Mouse (Mus musculus) heart, embryonic 11.5 days (tissue): ENCODE results near the gene Pced1b. TPM values are rescaled to one million over a fixed set of nuclear protein-coding genes. Genes with fewer than 3 reads are reported as not detected.
A peak's percentile ranks its signal among the peaks of the same experiment; 100 is the strongest.
"Not testable (repeated sequence)": the region's sequence is repeated elsewhere in the genome, so short reads cannot be mapped to it uniquely, and the experiment has no call there.

Experiments
- ATAC-seq: fragments of 200-750 bp; cut with Nextera tagmentation; replicated peaks from 2 replicates; pipeline ENCODE4 v1.8.0; 2017; ENCODE audit warnings: moderate library complexity; ENCODE audit not compliant: insufficient number of reproducible peaks, low FRiP score, low TSS enrichment
- H3K27ac ChIP-seq: fragments of 300-500 bp; sonication (generic); 2 replicates; pipeline ENCODE4 v1.5.1; 2014; ENCODE audit warnings: mild to moderate bottlenecking, low read depth, low read length
- H3K27me3 ChIP-seq: fragments of 300-500 bp; sonication (generic); 2 replicates; pipeline ENCODE4 v1.6.1; 2014; ENCODE audit warnings: mild to moderate bottlenecking, low read length, mixed read lengths; ENCODE audit not compliant: control insufficient read depth, insufficient read depth
- H3K36me3 ChIP-seq: fragments of 300-500 bp; sonication (generic); 2 replicates; pipeline ENCODE4 v1.6.1; 2014; ENCODE audit warnings: mild to moderate bottlenecking, low read length, moderate library complexity, mixed read lengths; ENCODE audit not compliant: control insufficient read depth, insufficient read depth
- H3K4me1 ChIP-seq: fragments of 300-500 bp; sonication (generic); 2 replicates; pipeline ENCODE4 v1.6.1; 2014; ENCODE audit warnings: low read length; ENCODE audit not compliant: control insufficient read depth, insufficient read depth
- H3K4me2 ChIP-seq: fragments of 300-500 bp; sonication (generic); 2 replicates; pipeline ENCODE4 v1.6.1; 2014; ENCODE audit warnings: mild to moderate bottlenecking, moderate library complexity
- H3K4me3 ChIP-seq: fragments of 300-500 bp; sonication (generic); 2 replicates; pipeline ENCODE4 v1.5.1; 2014; ENCODE audit warnings: low read depth, low read length
- H3K9ac ChIP-seq: fragments of 300-500 bp; sonication (generic); 2 replicates; pipeline ENCODE4 v1.6.1; 2014; ENCODE audit warnings: mild to moderate bottlenecking, low read depth, low read length, moderate library complexity
- H3K9me3 ChIP-seq: fragments of 300-500 bp; sonication (generic); replicated peaks from 2 replicates; pipeline ENCODE4 v1.6.1; 2016; ENCODE audit warnings: low read length; ENCODE audit not compliant: control insufficient read depth
- WGBS: fragments of 180-500 bp; shearing (Covaris S2); extraction: QIAGEN DNeasy Blood & Tissue Kit; methylation state at CpG from one replicate; pipeline ENCODE4 v1.1.7; 2014; ENCODE audit not compliant: insufficient replicate concordance; 5-methylcytosine and 5-hydroxymethylcytosine counted together
- polyA plus RNA-seq: library from polyadenylated mRNA; unstranded; fragments of >200 nt; fragmentation: Nextera tagmentation; extraction: Ambion mirVana; gene quantifications from 2 replicates; pipeline ENCODE4 v1.2.1, GENCODE M21; 2014

The Pced1b gene
- polyA plus RNA-seq, 1 experiment from 2014 or later: 3.4 TPM

DNA sequence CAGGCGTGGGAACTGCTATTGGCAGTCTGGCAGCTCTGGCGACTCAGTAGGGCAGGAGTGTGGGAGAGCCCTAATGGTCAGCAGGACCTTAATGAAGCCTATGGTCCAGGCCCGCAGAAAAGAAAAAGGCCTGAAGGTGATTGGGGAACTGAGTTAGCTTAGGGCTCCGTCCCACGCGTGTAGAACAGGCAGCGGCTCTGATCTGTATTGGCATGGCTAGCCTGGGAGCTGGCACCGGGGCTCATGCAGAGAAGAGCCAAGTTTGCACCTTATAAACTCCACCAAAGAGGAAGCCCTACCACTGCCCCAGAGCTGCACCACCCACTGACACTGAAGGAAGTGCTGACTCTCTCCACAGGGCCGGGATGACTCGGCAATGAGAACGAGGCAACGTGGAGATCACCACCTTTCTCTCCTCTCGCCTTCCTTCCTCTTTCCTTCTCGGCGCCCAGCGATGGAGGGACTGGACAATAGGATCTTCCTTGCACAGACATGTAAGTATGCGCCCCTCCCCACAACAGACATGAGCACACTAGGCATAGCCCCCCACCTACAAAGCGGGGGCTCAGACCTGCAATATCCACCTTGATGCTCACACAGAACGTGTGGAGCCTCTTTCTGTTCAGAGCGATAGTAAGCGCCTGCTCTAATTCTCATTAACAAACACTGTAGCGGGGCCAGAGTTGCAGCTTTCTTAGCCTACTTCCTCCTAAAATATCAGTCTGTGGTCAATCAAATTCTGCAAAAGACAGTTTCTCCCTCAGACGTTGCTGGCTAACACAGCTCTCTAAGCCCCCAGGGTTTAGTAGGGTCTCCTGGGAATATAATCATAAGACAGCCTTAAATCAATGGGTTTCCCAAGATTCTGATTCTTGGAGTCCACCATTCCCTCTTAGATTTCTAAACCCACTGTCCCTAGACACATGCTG, 114.2 kb downstream of the Pced1b start:
- Histone ChIP-seq H3K4me1 (no peaks in the 10 kb centered on the region), H3K27me3 (no peaks in the 10 kb centered on the region), H3K9me3 (no peaks in the 10 kb centered on the region), H3K27ac (no peak overlapping the region), H3K36me3 (no peaks in the 10 kb centered on the region), H3K9ac (no peak overlapping the region), H3K4me3 (no peak overlapping the region), H3K4me2 (no peak overlapping the region)
- 74% methylated on average over 23 of the region's 23 CpGs for WGBS
- peak; percentile 67; the same call in 1 of the 2 replicates for ATAC-seq

- no peak overlapping the region for H3K27ac ChIP-seq
- no peaks in the 10 kb centered on the region for H3K9me3 ChIP-seq
- H3K27me3 ChIP-seq: no peaks in the 10 kb centered on the region
- H3K4me1 ChIP-seq: no peaks in the 10 kb centered on the region
- no peak overlapping the region for H3K9ac ChIP-seq
- no peaks in the 10 kb centered on the region for H3K36me3 ChIP-seq
- no peak overlapping the region for H3K4me3 ChIP-seq
- no peak for ATAC-seq
- H3K4me2 ChIP-seq: no peak overlapping the region
- WGBS: 70% methylated on average over 8 of the region's 8 CpGs
Observed at GRCm38 (mm10) chr15:97361771-97362171, 114.9 kb downstream of the Pced1b start.

DNA sequence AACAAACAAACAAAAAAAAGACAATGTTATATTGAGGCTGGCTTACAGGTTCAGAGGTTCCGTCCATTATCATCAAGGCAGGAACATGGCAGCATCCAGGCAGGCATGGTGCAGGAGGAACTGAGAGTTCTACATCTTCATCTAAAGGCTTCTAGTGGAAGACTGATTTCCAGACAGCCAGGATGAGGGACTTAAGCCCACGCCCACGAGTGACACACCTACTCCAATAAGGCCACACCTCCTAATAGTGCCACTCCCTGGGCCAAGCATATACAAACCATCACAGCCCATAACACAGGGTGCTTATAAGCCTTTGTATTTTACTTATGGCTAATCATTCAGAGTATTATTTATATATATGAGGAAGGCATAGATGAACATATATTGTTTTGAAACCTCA, 117.4 kb downstream of the Pced1b start:
- not testable (repeated sequence) for H3K4me2 ChIP-seq, H3K9ac ChIP-seq, H3K27me3 ChIP-seq, H3K4me1 ChIP-seq, H3K9me3 ChIP-seq, ATAC-seq, H3K27ac ChIP-seq, H3K36me3 ChIP-seq, H3K4me3 ChIP-seq
- WGBS: 71% methylated on average over 3 of the region's 3 CpGs

- H3K4me1 ChIP-seq: no peaks in the 10 kb centered on the region
- H3K36me3 ChIP-seq: no peaks in the 10 kb centered on the region
- 93% methylated on average over 8 of the region's 8 CpGs for WGBS
- H3K4me3 ChIP-seq: no peak overlapping the region
- H3K27me3 ChIP-seq: no peaks in the 10 kb centered on the region
- H3K9me3 ChIP-seq: no peaks in the 10 kb centered on the region
- no peak overlapping the region for H3K9ac ChIP-seq
- H3K27ac ChIP-seq: no peak overlapping the region
- ATAC-seq: no peak
- no peak overlapping the region for H3K4me2 ChIP-seq
Observed at GRCm38 (mm10) chr15:97364968-97365367, 118.1 kb downstream of the Pced1b start.

- Histone ChIP-seq H3K36me3 (no peaks in the 10 kb centered on the region), H3K9me3 (no peaks in the 10 kb centered on the region), H3K27ac (no peak overlapping the region), H3K9ac (no peak overlapping the region), H3K4me2 (no peak overlapping the region), H3K4me1 (no peaks in the 10 kb centered on the region), H3K4me3 (no peak overlapping the region), H3K27me3 (no peaks in the 10 kb centered on the region)
- ATAC-seq: no peak
- WGBS: 80% methylated on average over 9 of the region's 9 CpGs
Observed at GRCm38 (mm10) chr15:97368035-97368608, 121.2 kb downstream of the Pced1b start.

DNA sequence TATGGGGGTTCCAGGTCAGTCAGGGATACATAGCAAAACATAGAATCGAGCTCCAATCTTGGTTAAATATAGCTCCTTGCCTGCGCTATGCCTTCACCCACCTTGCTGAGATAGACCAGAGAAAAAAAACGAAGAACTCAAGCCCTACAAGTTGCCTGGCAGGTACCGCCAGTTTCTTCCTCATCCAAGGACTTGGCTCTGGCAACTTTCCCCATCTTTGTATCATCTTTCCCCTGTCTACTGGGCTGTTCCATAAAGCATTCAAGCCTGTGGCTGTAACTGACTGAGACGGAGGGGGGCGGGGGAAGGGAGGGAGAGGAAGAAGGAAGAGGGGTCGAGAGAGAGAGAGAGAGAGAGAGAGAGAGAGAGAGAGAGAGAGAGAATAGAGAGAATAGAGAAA, 121.7 kb downstream of the Pced1b start:
- H3K4me2 ChIP-seq: no peak overlapping the region
- no peaks in the 10 kb centered on the region for H3K27me3 ChIP-seq
- H3K36me3 ChIP-seq: no peaks in the 10 kb centered on the region
- 83% methylated on average over 7 of the region's 7 CpGs for WGBS
- no peak for ATAC-seq
- H3K9me3 ChIP-seq: no peaks in the 10 kb centered on the region
- H3K9ac ChIP-seq: no peak overlapping the region
- H3K4me1 ChIP-seq: peaks cover 4% of the 10 kb centered on the region; the same call in 1 of the 2 replicates
- no peak overlapping the region for H3K4me3 ChIP-seq
- H3K27ac ChIP-seq: no peak overlapping the region

GRCm38 (mm10) chr15:97369144-97369543, 122.2 kb downstream of the Pced1b start:
- 81% methylated on average over 10 of the region's 10 CpGs for WGBS
- Histone ChIP-seq H3K36me3 (no peaks in the 10 kb centered on the region), H3K4me1 (peaks cover 7% of the 10 kb centered on the region; the same call in 1 of the 2 replicates), H3K4me2 (no peak overlapping the region), H3K27me3 (no peaks in the 10 kb centered on the region), H3K4me3 (no peak overlapping the region), H3K9me3 (no peaks in the 10 kb centered on the region), H3K9ac (no peak overlapping the region), H3K27ac (no peak overlapping the region)
- ATAC-seq: no peak

DNA sequence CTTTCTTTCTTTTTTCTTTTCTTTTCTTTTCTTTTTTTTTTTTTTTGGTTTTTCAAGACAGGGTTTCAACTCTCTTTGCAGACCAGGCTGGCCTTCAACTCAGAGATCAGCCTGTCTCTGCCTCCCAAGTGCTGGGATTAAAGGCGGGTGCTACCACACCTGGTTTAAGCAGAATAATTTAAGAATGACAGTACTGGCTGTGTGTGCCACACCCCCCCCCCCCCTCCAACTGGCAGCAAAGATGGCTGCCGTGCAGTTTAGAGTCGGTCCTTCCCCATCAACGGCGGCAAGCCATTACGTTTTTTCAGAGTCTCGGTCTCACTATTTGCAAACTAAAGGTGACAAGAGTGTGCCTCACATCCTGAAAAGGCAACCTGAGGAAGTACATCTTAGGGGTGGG, 124.0 kb downstream of the Pced1b start:
- Histone ChIP-seq H3K4me1 (peaks cover 7% of the 10 kb centered on the region; the same call in 1 of the 2 replicates), H3K9me3 (no peaks in the 10 kb centered on the region), H3K27me3 (no peaks in the 10 kb centered on the region), H3K4me2 (no peak overlapping the region), H3K36me3 (no peaks in the 10 kb centered on the region), H3K4me3 (no peak overlapping the region), H3K9ac (no peak overlapping the region), H3K27ac (no peak overlapping the region)
- no peak for ATAC-seq
- WGBS: 93% methylated on average over 7 of the region's 7 CpGs
